Mouse (Mus musculus) erythroblast, embryonic 14.5 days (primary cell): ENCODE results near the gene Rev3l.

Source experiments
- GATA1 ChIP-seq: IDR thresholded peaks from 2 replicates; pipeline ENCODE4 v1.6.1; 2012; ENCODE audit warnings: low read length, inconsistent platforms, mixed read lengths
- TAL1 ChIP-seq: IDR thresholded peaks from 3 replicates; pipeline ENCODE4 v1.6.1; 2012; ENCODE audit warnings: low read length, inconsistent platforms, mixed read lengths

- TF ChIP-seq TAL1: no peak
- no peak for TF ChIP-seq GATA1
These were observed 79.6 kb downstream of the Rev3l start for GRCm38 (mm10) chr10:39811507-39811906.
